Mouse (Mus musculus) G1E (cell line): ENCODE results near the gene Tab2.

ENCODE experiments used
- CTCF ChIP-seq: IDR thresholded peaks from 2 replicates; pipeline ENCODE4 v1.5.1; 2012; ENCODE audit warnings: low read depth, low read length, inconsistent platforms, mixed read lengths
- GATA1 ChIP-seq: IDR thresholded peaks from 2 replicates; pipeline ENCODE4 v1.6.1; 2012; ENCODE audit warnings: borderline replicate concordance, low read length, inconsistent platforms, mixed read lengths
- GATA2 ChIP-seq: IDR thresholded peaks from 2 replicates; pipeline ENCODE4 v1.6.1; 2012; ENCODE audit warnings: low read depth, low read length, inconsistent platforms, borderline replicate concordance
- POLR2AphosphoS5 ChIP-seq: IDR thresholded peaks from 2 replicates; pipeline ENCODE4 v1.6.1; 2012; ENCODE audit warnings: low read depth, low read length, inconsistent platforms; ENCODE audit not compliant: insufficient replicate concordance
- TAL1 ChIP-seq: conservative IDR thresholded peaks from 2 replicates; pipeline ENCODE4 v1.6.1; 2012; ENCODE audit warnings: low read depth, low read length, inconsistent platforms, mixed read lengths

- TF ChIP-seq CTCF (peak; percentile 52; the same call in 1 of the 2 replicates), GATA1 (no peak), POLR2AphosphoS5 (no peak), GATA2 (no peak), TAL1 (no peak)
Measured at GRCm38 (mm10) chr10:7870571-7871315, 85.3 kb downstream of the Tab2 start.
